Mouse (Mus musculus) olfactory bulb, adult 2 months (tissue): Measurements from ENCODE around the gene Rpl11.

ENCODE experiments used
- CTCF ChIP-seq: fragments of 200-500 bp; IDR thresholded peaks from 2 replicates; pipeline ENCODE4 v1.5.1; 2012; ENCODE audit warnings: low read depth, mild to moderate bottlenecking, low read length, moderate library complexity; ENCODE audit not compliant: insufficient read depth
- POLR2A ChIP-seq: fragments of 200-500 bp; IDR thresholded peaks from 2 replicates; pipeline ENCODE4 v1.6.1; 2012; ENCODE audit warnings: mild to moderate bottlenecking, low read depth, low read length, moderate library complexity; ENCODE audit not compliant: insufficient read depth

- no peak for TF ChIP-seq POLR2A
- TF ChIP-seq CTCF, result no peak
Measured at GRCm38 (mm10) chr4:136033231-136033630, 20.0 kb downstream of the Rpl11 start.
